Comparison of ENCODE assay signal across 8 mouse cellular contexts in the genomic region with DNA sequence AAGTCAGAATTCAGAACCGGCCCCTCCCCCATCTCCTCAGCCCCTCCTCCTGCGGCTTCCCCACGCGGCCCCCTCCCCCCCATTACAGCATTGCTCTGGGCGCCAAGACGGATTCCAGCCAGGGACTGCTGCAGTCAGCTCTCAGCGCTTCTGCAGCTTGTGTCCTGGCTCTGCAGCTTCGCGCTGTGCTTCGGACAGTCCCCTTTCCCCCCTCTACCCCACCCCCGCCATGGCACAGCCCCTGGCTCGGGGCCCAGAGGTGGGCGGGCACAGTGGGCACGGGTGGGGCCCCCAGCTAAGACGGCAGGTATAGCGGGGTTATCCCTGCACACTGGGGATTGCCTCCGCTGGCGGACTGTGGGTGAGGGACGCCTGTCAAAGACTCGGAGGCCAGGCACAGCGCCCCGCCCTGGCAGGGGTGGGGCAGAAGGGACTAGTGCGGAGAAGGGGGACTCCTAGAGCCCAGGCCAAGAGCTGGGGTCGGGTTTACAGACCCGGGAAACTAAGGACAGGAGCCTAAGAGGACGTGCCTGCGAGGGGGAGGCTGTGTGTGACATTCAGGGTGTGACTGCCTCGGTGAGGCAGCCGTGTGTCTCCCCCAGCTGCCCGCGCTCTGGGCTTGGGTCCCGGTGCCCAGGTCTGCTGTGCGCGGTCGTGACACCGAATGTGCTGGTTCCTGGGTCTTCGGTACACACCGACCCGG. TPM values are rescaled to one million over a fixed set of nuclear protein-coding genes. Genes with fewer than 3 reads are reported as not detected.
DNase-seq lines count a peak whose midpoint lies in the region; ATAC-seq and TF ChIP-seq lines count a peak whose summit lies in the region.

No protein-coding gene starts in this region.

- H3K36me3 ChIP-seq in embryonic facial prominence, embryonic 12.5 days = no peaks in the 10 kb centered on the region

- H3K27ac ChIP-seq in embryonic facial prominence, embryonic 12.5 days = no peak overlapping the region
- H3K27ac ChIP-seq in layer of hippocampus, adult 2 months = peak overlapping the region; percentile 96

- peaks cover 18% of the 10 kb centered on the region for H3K4me1 ChIP-seq in embryonic facial prominence, embryonic 12.5 days

- H3K9me3 ChIP-seq in embryonic facial prominence, embryonic 12.5 days = no peaks in the 10 kb centered on the region

- peak; percentile 36 for TF ChIP-seq CTCF in layer of hippocampus, adult 2 months (conservative IDR thresholded peaks at IDR 0.05)

- peaks cover 64% of the 10 kb centered on the region for H3K27me3 ChIP-seq in embryonic facial prominence, embryonic 12.5 days

- DNase-seq in heart, adult 11 months = peak; percentile 92
- no peak for DNase-seq in heart, adult 8-10 months (ENCODE audit: low spot score)
- DNase-seq in adrenal gland, postnatal 36 days = peak; percentile 61 to 66
- peak; percentile 44 for DNase-seq in heart, postnatal 4 days
- DNase-seq in layer of hippocampus, adult 2 months (ENCODE audit: low spot score in 2 of 2) = peak in 1 of 2 experiments; percentile 63
- DNase-seq in retina, postnatal 7 days (ENCODE audit: low read depth, low spot score) = peak; percentile 61

- peak overlapping the region; percentile 62 for H3K9ac ChIP-seq in embryonic facial prominence, embryonic 12.5 days

- H3K4me2 ChIP-seq in embryonic facial prominence, embryonic 12.5 days (replicated peaks) = peak overlapping the region; percentile 100

- peak; percentile 65 for ATAC-seq in embryonic facial prominence, embryonic 12.5 days (ENCODE audit: insufficient number of reproducible peaks, insufficient read depth, low FRiP score, low TSS enrichment)
- peak; percentile 24; the same call in 1 of the 2 replicates for ATAC-seq in megakaryocyte, adult 5-6 weeks (ENCODE audit: poor library complexity, severe bottlenecking)

- H3K4me3 ChIP-seq in embryonic facial prominence, embryonic 12.5 days = peak overlapping the region; percentile 70
- H3K4me3 ChIP-seq in layer of hippocampus, adult 2 months = peak overlapping the region; percentile 81

- under 1% methylated on average over 37 of the region's 39 CpGs for WGBS in embryonic facial prominence, embryonic 12.5 days

RNA-seq across cellular contexts. Expression of a gene that starts 0.6 kb away (rescaled TPM):
- under 1 TPM; 0.06 to 0.98 (median 0.25) TPM for total RNA-seq in heart, adult 8-10 months (2022)
- 1 to 10 TPM; 3.1 to 5.6 TPM for total RNA-seq in adrenal gland, postnatal 36 days (2021)
- 1.3 TPM in 2 replicates for polyA plus RNA-seq in embryonic facial prominence, embryonic 12.5 days (2016; fragmentation: Nextera tagmentation; extraction: Ambion mirVana)
- under 1 TPM; 0.65 to 0.98 TPM for total RNA-seq in heart, postnatal 4 days (2021)
- 100 to 1,000 TPM; 283 to 292 TPM for total RNA-seq in layer of hippocampus, adult 2 months (2021)
- not detected in 2 replicates for total RNA-seq in megakaryocyte, adult 5-6 weeks (2015)
- total RNA-seq in megakaryocyte, adult 5-6 weeks (2017) = not detected in 2 replicates

RNA-seq across cellular contexts. Expression of a gene that starts 44.9 kb away (rescaled TPM):
- 1 to 10 TPM; 1.0 to 3.1 (median 2.4) TPM for total RNA-seq in heart, adult 8-10 months (2022)
- 10 to 100 TPM; 14.8 to 22.8 TPM for total RNA-seq in adrenal gland, postnatal 36 days (2021)
- polyA plus RNA-seq in embryonic facial prominence, embryonic 12.5 days (2016; fragmentation: Nextera tagmentation; extraction: Ambion mirVana) = 15.9 and 17.6 TPM in 2 replicates
- total RNA-seq in heart, postnatal 4 days (2021) = 1 to 10 TPM; 2.0 to 3.7 TPM
- 1 to 10 TPM; 5.5 to 5.8 TPM for total RNA-seq in layer of hippocampus, adult 2 months (2021)
- 11.8 and 13.9 TPM in 2 replicates for total RNA-seq in megakaryocyte, adult 5-6 weeks (2015)
- total RNA-seq in megakaryocyte, adult 5-6 weeks (2017) = 8.2 and 8.6 TPM in 2 replicates

Comparison
In these comparisons a context has a peak if more than half of its experiments do, and no peak if none do; other contexts are left out.
1. RNA of a gene that starts 0.6 kb away (total RNA-seq): 283 to 292 TPM in layer of hippocampus, adult 2 months; 3.1 to 5.6 TPM in adrenal gland, postnatal 36 days, 0.65 to 0.98 TPM in heart, postnatal 4 days, 0.06 to 0.98 TPM in heart, adult 8-10 months and not detected in megakaryocyte, adult 5-6 weeks; every median in the first group is over 10 times any median in the second.